Mouse (Mus musculus) G1E (cell line): ENCODE data around the gene Fgfr2.

Source experiments
- CTCF ChIP-seq: IDR thresholded peaks from 2 replicates; pipeline ENCODE4 v1.5.1; 2012; ENCODE audit warnings: low read depth, low read length, inconsistent platforms, mixed read lengths
- GATA1 ChIP-seq: IDR thresholded peaks from 2 replicates; pipeline ENCODE4 v1.6.1; 2012; ENCODE audit warnings: borderline replicate concordance, low read length, inconsistent platforms, mixed read lengths
- GATA2 ChIP-seq: IDR thresholded peaks from 2 replicates; pipeline ENCODE4 v1.6.1; 2012; ENCODE audit warnings: low read depth, low read length, inconsistent platforms, borderline replicate concordance

GRCm38 (mm10) chr7:132559138-132559766, 563.9 kb downstream of the Fgfr2 start:
- TF ChIP-seq CTCF (no peak), GATA1 (no peak), GATA2 (no peak)
